Mouse (Mus musculus) limb, embryonic 12.5 days (tissue): ENCODE measurements at regions not wholly inside any gene's neighbourhood (a gene's known extent, or its start where the extent isn't known, plus 50 kb on each side); places are given as distances from the start of the nearest gene placed in this dataset.
A peak's percentile ranks its signal among the peaks of the same experiment; 100 is the strongest.

ENCODE experiments used
- ATAC-seq: fragments of 200-750 bp; cut with Nextera tagmentation; 2 replicates; pipeline ENCODE4 v1.8.0; 2017; ENCODE audit warnings: low read depth, moderate TSS enrichment; ENCODE audit not compliant: insufficient number of reproducible peaks, insufficient read depth, low FRiP score, low TSS enrichment
- H3K27ac ChIP-seq: fragments of 300-500 bp; sonication (generic); 2 replicates; pipeline ENCODE4 v1.5.1; 2016; ENCODE audit warnings: mild to moderate bottlenecking, moderate library complexity
- H3K27me3 ChIP-seq: fragments of 300-500 bp; sonication (generic); 2 replicates; pipeline ENCODE4 v1.6.1; 2016; ENCODE audit warnings: mild to moderate bottlenecking, moderate library complexity
- H3K36me3 ChIP-seq: fragments of 300-500 bp; sonication (generic); 2 replicates; pipeline ENCODE4 v1.6.1; 2016; ENCODE audit warnings: mild to moderate bottlenecking, moderate library complexity
- H3K4me1 ChIP-seq: fragments of 300-500 bp; sonication (generic); replicated peaks from 2 replicates; pipeline ENCODE4 v1.6.1; 2016
- H3K4me2 ChIP-seq: fragments of 300-500 bp; sonication (generic); 2 replicates; pipeline ENCODE4 v1.6.1; 2016; ENCODE audit warnings: mild to moderate bottlenecking, moderate library complexity
- H3K4me3 ChIP-seq: fragments of 300-500 bp; sonication (generic); replicated peaks from 2 replicates; pipeline ENCODE4 v1.5.1; 2016; ENCODE audit warnings: mild to moderate bottlenecking
- H3K9ac ChIP-seq: fragments of 300-500 bp; sonication (generic); replicated peaks from 2 replicates; pipeline ENCODE4 v1.6.1; 2016; ENCODE audit warnings: mild to moderate bottlenecking, moderate library complexity
- H3K9me3 ChIP-seq: fragments of 300-500 bp; sonication (generic); 2 replicates; pipeline ENCODE4 v1.6.1; 2016; ENCODE audit warnings: mild to moderate bottlenecking, moderate library complexity
- WGBS: fragments of 180-500 bp; shearing (Covaris S2); methylation state at CpG from one replicate; pipeline ENCODE4 v1.1.7; 2016; 5-methylcytosine and 5-hydroxymethylcytosine counted together

DNA sequence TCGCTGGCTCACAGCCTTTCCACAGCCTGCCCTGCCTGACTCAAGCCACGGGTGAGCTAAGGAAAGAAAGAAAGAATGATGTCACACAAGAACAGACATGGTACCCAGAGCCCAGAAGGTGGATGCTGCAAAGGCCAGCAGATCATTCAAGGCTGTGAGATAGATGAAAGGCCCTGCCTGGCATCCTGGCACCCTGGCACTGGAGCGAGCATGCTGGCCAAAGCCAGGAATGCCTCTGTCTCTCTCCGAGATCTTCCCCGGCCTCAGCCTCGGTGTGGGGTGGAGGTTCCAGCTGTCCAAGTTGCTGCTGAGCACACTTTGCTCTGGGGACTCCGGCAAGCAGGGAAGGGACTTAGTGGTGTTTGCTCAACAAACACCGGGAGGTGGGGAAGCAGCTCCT, 116.4 kb upstream of the Lhx5 start:
- H3K4me3 ChIP-seq = no peak overlapping the region
- no peak overlapping the region for H3K9ac ChIP-seq
- peaks cover 8% of the 10 kb centered on the region for H3K9me3 ChIP-seq
- H3K27me3 ChIP-seq = peaks cover 31% of the 10 kb centered on the region
- no peaks in the 10 kb centered on the region for H3K4me1 ChIP-seq
- no peak overlapping the region for H3K4me2 ChIP-seq
- no peaks in the 10 kb centered on the region for H3K36me3 ChIP-seq
- 63% methylated on average over 8 of the region's 8 CpGs for WGBS
- no peak overlapping the region for H3K27ac ChIP-seq
- ATAC-seq = no peak

DNA sequence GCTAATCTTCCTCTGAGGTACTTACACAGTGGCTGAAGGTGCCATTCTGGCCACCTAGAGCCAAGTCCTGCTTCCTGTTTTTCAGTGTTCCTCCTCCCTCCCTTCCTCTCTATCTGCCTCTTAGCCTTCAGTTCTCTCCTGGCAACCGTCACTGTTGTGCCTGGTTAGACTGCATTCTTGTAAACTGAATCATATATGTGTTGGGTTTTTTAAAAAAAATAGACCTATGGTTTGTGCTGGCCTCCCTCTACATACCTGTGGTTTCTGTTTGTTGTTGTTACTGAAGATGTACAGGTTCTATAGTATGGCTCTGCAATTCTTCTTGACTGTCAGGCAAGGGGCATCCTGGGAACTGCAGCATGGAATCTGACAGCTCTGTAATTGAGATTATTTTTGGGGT, 112.5 kb upstream of the Lhx5 start:
- Histone ChIP-seq H3K4me2 (no peak overlapping the region), H3K27me3 (peaks cover 68% of the 10 kb centered on the region), H3K4me1 (peaks cover 6% of the 10 kb centered on the region; the same call in 1 of the 2 replicates), H3K4me3 (no peak overlapping the region), H3K9me3 (no peaks in the 10 kb centered on the region), H3K36me3 (no peaks in the 10 kb centered on the region), H3K27ac (no peak overlapping the region), H3K9ac (no peak overlapping the region)
- ATAC-seq = no peak
- 35% methylated on average over 1 of the region's 1 CpGs for WGBS

GRCm38 (mm10) chr5:120322031-120322731, 109.3 kb upstream of the Lhx5 start:
- H3K4me3 ChIP-seq = peak overlapping the region; percentile 28
- H3K27ac ChIP-seq = no peak overlapping the region
- H3K4me2 ChIP-seq = peak overlapping the region; percentile 56
- H3K36me3 ChIP-seq = no peaks in the 10 kb centered on the region
- H3K9me3 ChIP-seq = no peaks in the 10 kb centered on the region
- 2% methylated on average over 29 of the region's 30 CpGs for WGBS
- no peak for ATAC-seq
- peaks cover 6% of the 10 kb centered on the region; the same call in 1 of the 2 replicates for H3K4me1 ChIP-seq
- peaks cover 96% of the 10 kb centered on the region for H3K27me3 ChIP-seq
- peak overlapping the region; percentile 48 for H3K9ac ChIP-seq

DNA sequence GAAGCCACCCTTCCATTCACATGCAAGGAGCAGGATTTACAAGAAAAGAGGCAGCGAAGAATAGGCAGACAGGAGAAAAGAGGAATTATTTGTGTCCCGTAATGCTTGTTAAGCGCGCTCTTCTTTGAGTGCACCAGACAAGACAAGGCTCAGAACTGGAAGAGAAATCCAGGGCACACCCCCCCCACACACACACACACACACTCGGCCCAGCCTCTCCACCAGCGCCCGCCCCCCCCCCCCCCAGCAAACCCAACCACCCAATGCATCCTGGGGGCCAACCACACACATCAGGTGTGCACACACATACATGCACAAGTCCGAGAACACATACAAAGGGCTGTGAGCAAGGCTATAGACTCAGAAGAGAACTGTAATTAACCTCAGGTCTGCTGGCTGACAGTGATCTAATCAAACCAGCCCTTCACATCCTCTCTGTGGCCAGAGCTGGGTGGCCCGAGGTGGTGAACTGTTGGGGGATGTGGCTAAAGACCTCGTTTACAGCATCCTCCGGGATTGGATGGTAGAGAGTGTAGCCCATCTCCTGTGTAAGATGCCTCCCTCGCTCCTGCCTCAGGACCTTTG, 108.7 kb upstream of the Lhx5 start:
- Histone ChIP-seq H3K27me3 (peaks cover 96% of the 10 kb centered on the region), H3K9me3 (no peaks in the 10 kb centered on the region), H3K4me2 (peak overlapping the region; percentile 56), H3K27ac (no peak overlapping the region), H3K9ac (peak overlapping the region; percentile 48), H3K4me3 (peak overlapping the region; percentile 28), H3K36me3 (no peaks in the 10 kb centered on the region), H3K4me1 (peaks cover 6% of the 10 kb centered on the region; the same call in 1 of the 2 replicates)
- 14% methylated on average over 12 of the region's 12 CpGs for WGBS
- no peak for ATAC-seq

GRCm38 (mm10) chr5:120324111-120324510, 107.4 kb upstream of the Lhx5 start:
- Histone ChIP-seq H3K4me1 (peaks cover 6% of the 10 kb centered on the region; the same call in 1 of the 2 replicates), H3K4me3 (no peak overlapping the region), H3K9me3 (no peaks in the 10 kb centered on the region), H3K27ac (no peak overlapping the region), H3K4me2 (no peak overlapping the region), H3K36me3 (no peaks in the 10 kb centered on the region), H3K9ac (no peak overlapping the region), H3K27me3 (peaks cover 86% of the 10 kb centered on the region)
- 81% methylated on average over 2 of the region's 2 CpGs for WGBS
- no peak for ATAC-seq

- H3K4me1 ChIP-seq = peaks cover 8% of the 10 kb centered on the region; the same call in 1 of the 2 replicates
- peaks cover 77% of the 10 kb centered on the region for H3K27me3 ChIP-seq
- H3K27ac ChIP-seq = no peak overlapping the region
These were observed 106.1 kb upstream of the Lhx5 start for GRCm38 (mm10) chr5:120325386-120325910.

DNA sequence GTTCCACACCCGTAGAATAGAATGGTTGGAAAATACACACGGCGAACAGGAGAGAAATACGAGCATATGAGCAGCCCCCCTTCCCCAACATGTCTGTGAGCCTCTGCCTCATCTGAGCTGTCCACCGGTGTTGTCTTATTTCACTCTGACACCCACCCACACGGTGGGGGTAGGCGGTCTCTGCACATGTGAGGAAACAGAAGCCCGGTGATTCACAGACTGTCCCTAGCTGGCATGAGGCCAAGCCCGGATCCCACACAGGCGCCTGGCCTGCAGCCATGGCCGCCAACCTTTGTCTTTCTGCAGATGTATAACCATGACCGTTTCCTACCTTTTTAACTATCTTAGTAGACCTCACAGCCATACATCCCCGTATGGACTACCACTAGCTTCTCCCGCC, 99.5 kb upstream of the Lhx5 start:
- H3K4me1 ChIP-seq = peaks cover 9% of the 10 kb centered on the region; the same call in 1 of the 2 replicates
- no peak for ATAC-seq
- H3K9ac ChIP-seq = no peak overlapping the region
- H3K9me3 ChIP-seq = no peaks in the 10 kb centered on the region
- no peak overlapping the region for H3K27ac ChIP-seq
- H3K4me2 ChIP-seq = no peak overlapping the region
- 85% methylated on average over 14 of the region's 14 CpGs for WGBS
- H3K36me3 ChIP-seq = no peaks in the 10 kb centered on the region
- no peak overlapping the region for H3K4me3 ChIP-seq
- peaks cover 39% of the 10 kb centered on the region for H3K27me3 ChIP-seq

More at GRCm38 (mm10) chr5:120325386-120325910, 106.1 kb upstream of the Lhx5 start:
- Histone ChIP-seq H3K36me3 (no peaks in the 10 kb centered on the region), H3K9ac (no peak overlapping the region), H3K4me2 (no peak overlapping the region), H3K4me3 (no peak overlapping the region), H3K9me3 (no peaks in the 10 kb centered on the region)
- WGBS = 54% methylated on average over 16 of the region's 16 CpGs
- no peak for ATAC-seq

- Histone ChIP-seq H3K9ac (no peak overlapping the region), H3K9me3 (no peaks in the 10 kb centered on the region), H3K27ac (no peak overlapping the region), H3K36me3 (no peaks in the 10 kb centered on the region), H3K4me3 (no peak overlapping the region), H3K4me1 (no peaks in the 10 kb centered on the region), H3K4me2 (no peak overlapping the region), H3K27me3 (peaks cover 48% of the 10 kb centered on the region)
- no peak for ATAC-seq
- 84% methylated on average over 2 of the region's 2 CpGs for WGBS
These were observed 92.3 kb upstream of the Lhx5 start for GRCm38 (mm10) chr5:120339162-120339561.

DNA sequence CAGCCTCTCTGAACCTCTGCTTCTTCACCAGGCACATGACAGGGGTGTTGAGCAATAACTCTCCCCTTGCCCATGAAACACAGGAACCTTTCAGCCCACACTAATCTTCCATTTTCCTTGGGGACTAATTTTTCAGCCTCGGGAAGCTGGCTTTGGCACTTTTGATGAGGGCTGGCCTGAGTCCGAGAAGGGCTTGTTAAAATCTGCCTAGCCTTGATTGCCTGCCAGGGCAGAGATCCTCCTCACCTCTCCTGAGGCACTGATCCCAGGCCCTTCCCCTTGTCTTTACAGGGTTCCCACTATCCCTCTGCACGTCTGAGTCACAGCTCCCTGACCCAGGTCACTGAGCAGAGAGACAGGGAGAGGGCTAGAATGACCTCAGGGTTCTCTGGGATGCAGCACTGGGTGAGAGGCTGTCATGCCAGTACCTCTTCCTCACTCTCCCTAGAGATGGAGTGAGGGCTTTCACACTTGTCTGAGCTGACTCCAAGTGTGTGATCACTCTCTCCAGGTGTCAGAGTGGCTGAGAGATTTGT, 90.7 kb upstream of the Lhx5 start:
- Histone ChIP-seq H3K4me1 (no peaks in the 10 kb centered on the region), H3K27me3 (peaks cover 34% of the 10 kb centered on the region), H3K9ac (no peak overlapping the region), H3K4me2 (no peak overlapping the region), H3K36me3 (no peaks in the 10 kb centered on the region), H3K9me3 (no peaks in the 10 kb centered on the region), H3K27ac (no peak overlapping the region), H3K4me3 (no peak overlapping the region)
- WGBS = 18% methylated on average over 3 of the region's 3 CpGs
- ATAC-seq = no peak

DNA sequence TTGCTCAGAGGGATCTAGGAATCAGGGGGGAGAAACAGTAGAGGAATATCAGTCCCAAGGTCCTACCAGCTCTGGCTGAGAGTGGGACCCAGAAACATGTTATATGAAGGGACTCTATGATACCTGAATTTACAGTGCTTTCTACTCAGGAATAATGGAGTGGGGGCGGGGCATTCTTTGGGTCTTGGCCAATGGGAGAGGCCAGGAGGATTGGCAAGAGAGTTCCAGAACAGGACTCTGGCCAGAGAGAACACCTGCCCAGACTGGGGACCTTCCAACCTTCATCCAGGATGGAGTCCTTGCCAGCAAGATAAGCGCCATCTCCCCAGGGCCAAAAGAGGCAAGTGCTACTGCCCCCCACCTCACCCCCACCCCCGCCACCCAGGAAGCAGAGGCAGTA, 81.0 kb upstream of the Lhx5 start:
- Histone ChIP-seq H3K4me3 (no peak overlapping the region), H3K27ac (no peak overlapping the region), H3K9me3 (no peaks in the 10 kb centered on the region), H3K36me3 (no peaks in the 10 kb centered on the region), H3K4me1 (no peaks in the 10 kb centered on the region), H3K4me2 (no peak overlapping the region), H3K9ac (no peak overlapping the region), H3K27me3 (peaks cover 40% of the 10 kb centered on the region)
- no peak for ATAC-seq
- 89% methylated on average over 3 of the region's 3 CpGs for WGBS

GRCm38 (mm10) chr5:120351827-120352226, 79.7 kb upstream of the Lhx5 start:
- no peak overlapping the region for H3K4me3 ChIP-seq
- H3K9me3 ChIP-seq = no peaks in the 10 kb centered on the region
- no peak overlapping the region for H3K27ac ChIP-seq
- WGBS = 43% methylated on average over 5 of the region's 5 CpGs
- no peak overlapping the region for H3K4me2 ChIP-seq
- no peak for ATAC-seq
- H3K4me1 ChIP-seq = no peaks in the 10 kb centered on the region
- peaks cover 53% of the 10 kb centered on the region for H3K27me3 ChIP-seq
- no peak overlapping the region for H3K9ac ChIP-seq
- no peaks in the 10 kb centered on the region for H3K36me3 ChIP-seq
